Mouse (Mus musculus) liver, embryonic 13.5 days (tissue): ENCODE results near the gene Pnma1. TPM values are rescaled to one million over a fixed set of nuclear protein-coding genes. Genes with fewer than 3 reads are reported as not detected.

Source experiments
- ATAC-seq: fragments of 200-750 bp; cut with Nextera tagmentation; 2 replicates; pipeline ENCODE4 v1.8.0; 2017; ENCODE audit warnings: low read depth, mild to moderate bottlenecking, moderate number of reproducible peaks, moderate library complexity
- DNase-seq: peaks from one replicate; pipeline ENCODE4 v3.0.0; 2022
- H3K27ac ChIP-seq: fragments of 300-500 bp; sonication (generic); 2 replicates; pipeline ENCODE4 v1.5.1; 2015; ENCODE audit warnings: moderate library complexity, mild to moderate bottlenecking, inconsistent platforms
- H3K27me3 ChIP-seq: fragments of 300-500 bp; sonication (generic); 2 replicates; pipeline ENCODE4 v1.6.1; 2015; ENCODE audit warnings: mild to moderate bottlenecking, inconsistent platforms
- H3K36me3 ChIP-seq: fragments of 300-500 bp; sonication (generic); 2 replicates; pipeline ENCODE4 v1.6.1; 2015; ENCODE audit warnings: mild to moderate bottlenecking, inconsistent platforms
- H3K4me1 ChIP-seq: fragments of 300-500 bp; sonication (generic); replicated peaks from 2 replicates; pipeline ENCODE4 v1.6.1; 2015; ENCODE audit warnings: inconsistent platforms
- H3K4me2 ChIP-seq: fragments of 300-500 bp; sonication (generic); 2 replicates; pipeline ENCODE4 v1.6.1; 2015; ENCODE audit warnings: inconsistent platforms, mild to moderate bottlenecking, moderate library complexity
- H3K4me3 ChIP-seq: fragments of 300-500 bp; sonication (generic); replicated peaks from 2 replicates; pipeline ENCODE4 v1.5.1; 2015; ENCODE audit warnings: mild to moderate bottlenecking, inconsistent platforms
- H3K9ac ChIP-seq: fragments of 300-500 bp; sonication (generic); 2 replicates; pipeline ENCODE4 v1.6.1; 2015; ENCODE audit warnings: mild to moderate bottlenecking, inconsistent platforms
- H3K9me3 ChIP-seq: fragments of 300-500 bp; sonication (generic); replicated peaks from 2 replicates; pipeline ENCODE4 v1.6.1; 2016; ENCODE audit warnings: inconsistent platforms
- WGBS: fragments of 180-500 bp; shearing (Covaris S2); methylation state at CpG from one replicate; pipeline ENCODE4 v1.1.7; 2015; ENCODE audit not compliant: insufficient replicate concordance; 5-methylcytosine and 5-hydroxymethylcytosine counted together
- polyA plus RNA-seq: library from polyadenylated mRNA; unstranded; fragments of >200 nt; fragmentation: Nextera tagmentation; extraction: Ambion mirVana; gene quantifications from 2 replicates; pipeline ENCODE4 v1.2.1, GENCODE M21; 2015

Gene Pnma1
- polyA plus RNA-seq, 1 experiment from 2014 or later: 0.14 TPM

DNA sequence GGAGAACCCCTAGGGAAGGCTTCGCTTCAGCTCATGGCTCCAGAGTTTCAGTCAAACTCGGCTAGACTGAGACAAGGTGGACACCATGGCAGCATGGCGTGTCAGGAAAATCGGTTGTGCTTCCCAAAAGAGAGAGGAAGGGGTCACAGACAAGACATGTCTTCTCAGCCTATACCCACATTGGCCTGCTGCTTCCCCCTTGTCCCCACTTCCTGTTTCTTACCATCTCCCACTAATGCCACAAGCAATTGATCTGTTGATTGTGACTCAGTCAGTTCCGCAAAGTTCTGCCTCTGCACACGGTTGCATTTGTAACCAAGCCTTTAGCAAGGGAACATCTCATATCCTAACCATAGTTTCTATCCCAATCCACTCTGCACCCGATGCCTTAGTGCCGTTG is 18.4 kb downstream of the Pnma1 start:
- Histone ChIP-seq H3K4me1 (no peaks in the 10 kb centered on the region), H3K27me3 (no peaks in the 10 kb centered on the region), H3K27ac (no peak overlapping the region), H3K9ac (no peak overlapping the region), H3K4me3 (no peak overlapping the region), H3K4me2 (no peak overlapping the region), H3K36me3 (no peaks in the 10 kb centered on the region), H3K9me3 (no peaks in the 10 kb centered on the region)
- DNase-seq (no peak), ATAC-seq (no peak)
- WGBS: 43% methylated on average over 8 of the region's 8 CpGs

DNA sequence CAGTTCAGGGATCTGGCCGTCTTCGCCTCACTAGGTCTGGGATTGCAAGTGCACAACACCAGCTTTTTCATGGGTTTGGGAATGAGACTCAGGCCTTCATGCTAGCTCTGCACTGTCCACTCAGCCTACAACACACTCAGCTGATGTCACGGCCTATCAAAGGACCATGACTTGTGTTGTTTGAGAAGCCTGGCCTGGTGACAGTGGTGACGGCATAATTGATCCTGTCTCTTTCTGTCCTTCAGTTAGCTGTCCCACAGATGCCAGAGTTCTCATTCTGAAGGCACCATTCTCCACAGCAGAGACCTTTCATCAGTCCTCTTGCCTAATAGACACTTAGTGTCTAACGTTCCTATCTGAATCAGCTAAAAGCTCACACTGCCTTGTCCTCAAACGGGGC is 19.7 kb downstream of the Pnma1 start:
- no peak overlapping the region for H3K27ac ChIP-seq
- no peaks in the 10 kb centered on the region for H3K9me3 ChIP-seq
- H3K36me3 ChIP-seq: no peaks in the 10 kb centered on the region
- no peak for ATAC-seq
- no peak overlapping the region for H3K4me2 ChIP-seq
- H3K4me1 ChIP-seq: no peaks in the 10 kb centered on the region
- no peak for DNase-seq
- WGBS: 71% methylated on average over 6 of the region's 6 CpGs
- H3K4me3 ChIP-seq: no peak overlapping the region
- no peaks in the 10 kb centered on the region for H3K27me3 ChIP-seq
- no peak overlapping the region for H3K9ac ChIP-seq

DNA sequence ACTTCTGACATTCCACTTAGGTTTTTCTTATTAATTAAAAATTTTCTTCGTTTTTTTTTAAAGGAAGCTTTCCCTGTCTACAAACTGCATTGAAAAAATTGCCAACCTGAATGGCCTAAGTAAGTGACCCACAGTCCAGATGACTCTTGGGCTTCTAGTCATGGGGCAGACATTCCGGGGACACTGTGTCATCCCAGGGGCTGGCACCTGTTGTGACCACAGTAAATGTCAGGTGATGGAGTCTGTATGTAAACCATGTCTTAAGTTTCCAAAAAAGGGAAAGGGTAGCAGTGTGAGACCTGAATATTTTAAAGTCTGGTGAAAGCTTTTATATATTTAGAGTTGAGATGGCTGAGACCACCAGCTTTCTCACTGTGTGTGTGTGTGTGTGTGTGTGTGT is 21.4 kb downstream of the Pnma1 start:
- H3K27me3 ChIP-seq: no peaks in the 10 kb centered on the region
- no peak overlapping the region for H3K27ac ChIP-seq
- no peak overlapping the region for H3K4me3 ChIP-seq
- no peak overlapping the region for H3K9ac ChIP-seq
- no peak overlapping the region for H3K4me2 ChIP-seq
- no peaks in the 10 kb centered on the region for H3K4me1 ChIP-seq
- 57% methylated on average over 2 of the region's 2 CpGs for WGBS
- DNase-seq: no peak
- no peaks in the 10 kb centered on the region for H3K9me3 ChIP-seq
- ATAC-seq: no peak
- H3K36me3 ChIP-seq: no peaks in the 10 kb centered on the region

DNA sequence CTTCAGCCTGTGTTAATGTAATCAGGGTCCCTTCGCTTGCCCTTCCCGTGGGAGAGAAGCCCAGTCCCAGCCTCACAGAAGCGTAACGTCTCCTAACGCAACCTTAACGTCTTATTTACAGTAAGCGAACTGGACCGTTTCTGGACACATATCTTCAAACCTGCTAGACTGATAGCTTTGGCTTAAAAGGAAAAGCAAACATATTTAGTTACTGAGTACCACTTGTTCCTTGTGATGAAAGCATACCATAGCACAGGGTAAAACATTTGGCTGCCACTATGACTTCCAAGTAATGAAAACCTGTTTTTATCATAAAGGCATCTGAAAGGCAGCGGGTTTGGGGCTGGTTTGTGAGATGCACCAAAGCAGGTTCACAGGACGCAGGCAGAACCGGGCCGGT is 22.4 kb downstream of the Pnma1 start:
- H3K27me3 ChIP-seq: no peaks in the 10 kb centered on the region
- DNase-seq (no peak), ATAC-seq (no peak)
- no peaks in the 10 kb centered on the region for H3K9me3 ChIP-seq
- H3K4me2 ChIP-seq: no peak overlapping the region
- no peak overlapping the region for H3K4me3 ChIP-seq
- no peak overlapping the region for H3K9ac ChIP-seq
- H3K4me1 ChIP-seq: no peaks in the 10 kb centered on the region
- H3K36me3 ChIP-seq: no peaks in the 10 kb centered on the region
- WGBS: 81% methylated on average over 12 of the region's 12 CpGs
- H3K27ac ChIP-seq: no peak overlapping the region

DNA sequence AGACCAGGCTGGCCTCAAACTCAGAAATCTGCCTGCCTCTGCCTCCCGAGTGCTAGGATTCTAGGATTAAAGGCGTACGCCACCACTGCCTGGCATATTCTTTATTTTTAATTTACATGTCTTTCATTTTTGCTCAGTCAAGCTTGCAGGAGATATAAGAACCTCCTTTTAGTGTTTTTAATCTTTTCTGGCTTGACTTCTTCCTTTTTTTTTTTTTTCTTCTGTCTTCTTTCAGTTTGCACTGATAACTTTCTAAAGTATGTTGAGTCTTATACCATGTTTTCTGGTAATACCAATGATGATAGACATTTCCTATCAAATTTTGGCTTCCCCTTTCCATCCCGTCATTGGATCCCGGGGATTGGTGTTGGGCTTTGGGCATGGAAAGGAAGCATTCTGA is 28.7 kb downstream of the Pnma1 start:
- no peak overlapping the region for H3K4me3 ChIP-seq
- H3K9ac ChIP-seq: no peak overlapping the region
- ATAC-seq (no peak), DNase-seq (no peak)
- WGBS: 79% methylated on average over 5 of the region's 5 CpGs
- H3K4me1 ChIP-seq: peaks cover 4% of the 10 kb centered on the region
- no peak overlapping the region for H3K4me2 ChIP-seq
- H3K36me3 ChIP-seq: no peaks in the 10 kb centered on the region
- H3K9me3 ChIP-seq: no peaks in the 10 kb centered on the region
- no peaks in the 10 kb centered on the region for H3K27me3 ChIP-seq
- no peak overlapping the region for H3K27ac ChIP-seq

DNA sequence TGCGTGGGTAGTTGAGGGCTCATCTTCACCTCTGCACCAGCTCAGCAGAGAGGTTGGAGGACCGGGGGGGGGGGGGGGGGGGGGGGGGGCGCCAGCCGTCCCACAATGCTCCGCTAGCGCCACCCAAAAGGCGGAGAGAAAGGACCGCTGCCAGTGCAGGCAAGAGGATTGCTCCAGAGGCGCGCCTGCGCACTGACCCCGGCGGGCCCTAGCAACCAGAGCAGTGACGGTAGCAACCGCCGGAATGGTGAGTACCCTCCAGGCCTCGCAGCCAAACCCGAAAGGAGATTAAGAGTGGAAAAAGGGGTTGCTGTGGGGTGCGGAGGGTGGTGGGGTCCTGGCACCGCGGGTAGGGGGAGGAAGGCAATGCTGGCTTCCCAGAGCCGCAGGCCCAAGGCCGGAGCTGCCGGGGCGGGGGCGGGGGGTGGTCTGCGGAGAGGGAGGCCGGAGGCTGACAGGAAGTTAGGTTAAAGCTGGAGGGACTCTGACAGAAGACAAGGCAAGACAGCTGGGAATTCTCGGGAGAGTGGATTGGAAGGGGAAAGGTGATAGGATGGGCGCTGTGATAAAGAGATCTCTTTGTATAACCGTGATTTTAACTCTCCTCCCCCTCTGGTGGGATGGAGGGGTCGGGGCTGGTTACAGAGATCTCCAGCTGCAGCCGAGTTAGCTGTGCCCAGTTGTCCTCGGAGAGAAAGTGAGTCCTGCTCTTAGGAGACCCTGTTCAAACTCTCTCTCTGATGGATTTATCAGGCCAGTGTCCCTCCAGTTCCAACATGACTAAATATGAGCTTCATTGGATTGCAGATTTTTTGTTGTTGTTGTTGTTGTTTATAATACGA is 33.9 kb downstream of the Pnma1 start, which contains the start of gene Dnal1:
Dnal1 (plus strand) TSS at position 214 of the 842 bp plus-strand sequence.
- H3K27me3 ChIP-seq: no peaks in the 10 kb centered on the region
- H3K4me1 ChIP-seq: peaks cover 11% of the 10 kb centered on the region
- DNase-seq (peak; percentile 75), ATAC-seq (peak; percentile 80)
- WGBS: 3% methylated on average over 30 of the region's 35 CpGs
- peak within 1 kb of the TSS; percentile 79 for H3K4me2 ChIP-seq
- peak within 1 kb of the TSS; percentile 63 for H3K4me3 ChIP-seq
- no peaks in the 10 kb centered on the region for H3K9me3 ChIP-seq
- no peak within 1 kb of the TSS for H3K27ac ChIP-seq
- H3K9ac ChIP-seq: peak within 1 kb of the TSS; percentile 52
- H3K36me3 ChIP-seq: no peaks in the 10 kb centered on the region

DNA sequence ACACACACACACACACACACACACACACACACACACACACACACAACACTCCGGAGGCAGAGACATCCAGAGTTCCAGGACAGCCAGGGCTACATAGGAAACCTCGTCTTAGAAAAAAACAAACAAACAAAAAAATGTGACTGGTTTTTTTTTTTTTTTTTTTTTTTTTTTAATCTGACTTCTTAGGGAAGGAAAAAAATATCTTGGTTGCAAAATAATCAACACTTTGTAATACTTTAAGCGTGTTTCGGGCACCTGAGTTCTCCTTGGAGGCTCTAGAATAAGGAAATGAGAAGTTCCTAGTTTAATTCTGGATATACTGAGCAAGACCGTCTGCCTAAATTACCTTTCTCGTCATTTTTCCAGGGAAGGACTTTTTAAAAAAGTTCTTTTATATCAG is 34.6 kb downstream of the Pnma1 start:
- ATAC-seq (no peak), DNase-seq (no peak)
- H3K27me3 ChIP-seq: no peaks in the 10 kb centered on the region
- peak overlapping the region; percentile 79 for H3K4me2 ChIP-seq
- H3K27ac ChIP-seq: no peak overlapping the region
- 42% methylated on average over 6 of the region's 6 CpGs for WGBS
- H3K9me3 ChIP-seq: no peaks in the 10 kb centered on the region
- no peaks in the 10 kb centered on the region for H3K36me3 ChIP-seq
- H3K9ac ChIP-seq: peak overlapping the region; percentile 52
- H3K4me3 ChIP-seq: peak overlapping the region; percentile 63
- peaks cover 11% of the 10 kb centered on the region for H3K4me1 ChIP-seq

DNA sequence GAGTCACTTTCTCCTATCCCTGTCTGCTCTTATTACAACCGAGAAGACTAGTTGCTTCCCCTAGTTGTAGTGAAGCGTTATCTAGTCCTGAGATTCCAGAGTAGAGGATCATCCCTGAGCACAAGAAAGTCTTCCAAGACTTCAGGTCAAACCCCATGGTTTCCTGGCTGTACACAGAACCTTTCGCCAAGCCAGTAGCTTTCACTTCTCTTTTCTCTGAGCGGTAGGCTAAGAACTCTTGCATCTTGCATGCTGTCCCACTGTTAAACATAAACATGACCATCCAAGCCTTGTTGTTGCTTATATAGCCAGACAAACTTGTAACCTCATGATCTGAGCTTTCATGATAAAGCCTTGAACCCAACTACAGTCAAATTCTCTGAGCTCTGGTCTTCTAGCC is 37.5 kb downstream of the Pnma1 start:
- H3K36me3 ChIP-seq: no peaks in the 10 kb centered on the region
- no peak overlapping the region for H3K4me2 ChIP-seq
- no peaks in the 10 kb centered on the region for H3K9me3 ChIP-seq
- no peak overlapping the region for H3K4me3 ChIP-seq
- no peak for ATAC-seq
- DNase-seq: no peak
- no peak overlapping the region for H3K27ac ChIP-seq
- no peak overlapping the region for H3K9ac ChIP-seq
- no peaks in the 10 kb centered on the region for H3K27me3 ChIP-seq
- WGBS: 72% methylated on average over 4 of the region's 4 CpGs
- peaks cover 11% of the 10 kb centered on the region for H3K4me1 ChIP-seq

DNA sequence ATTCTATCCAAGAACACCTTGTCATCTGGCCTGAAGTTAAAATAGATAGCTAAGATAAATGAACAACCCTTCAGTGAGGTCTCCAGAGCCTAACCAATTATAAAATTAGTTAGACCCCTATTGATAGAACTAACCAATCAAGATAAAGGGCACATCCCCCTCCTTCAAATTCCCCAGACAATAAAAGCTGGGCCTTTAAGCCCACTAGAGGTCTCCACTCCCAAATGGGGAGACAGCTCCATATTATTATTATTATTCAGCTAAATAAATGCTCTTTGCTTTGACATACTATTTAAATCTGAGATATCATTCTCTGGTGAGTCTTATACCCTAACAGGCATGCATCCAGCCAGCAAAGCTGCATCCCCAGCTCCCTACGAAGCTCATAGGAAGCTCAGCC is 38.4 kb downstream of the Pnma1 start:
- H3K4me2 ChIP-seq: no peak overlapping the region
- H3K4me1 ChIP-seq: peaks cover 10% of the 10 kb centered on the region
- ATAC-seq (no peak), DNase-seq (no peak)
- H3K27ac ChIP-seq: no peak overlapping the region
- 69% methylated on average over 1 of the region's 1 CpGs for WGBS
- no peak overlapping the region for H3K9ac ChIP-seq
- no peaks in the 10 kb centered on the region for H3K36me3 ChIP-seq
- no peak overlapping the region for H3K4me3 ChIP-seq
- H3K9me3 ChIP-seq: no peaks in the 10 kb centered on the region
- H3K27me3 ChIP-seq: no peaks in the 10 kb centered on the region

DNA sequence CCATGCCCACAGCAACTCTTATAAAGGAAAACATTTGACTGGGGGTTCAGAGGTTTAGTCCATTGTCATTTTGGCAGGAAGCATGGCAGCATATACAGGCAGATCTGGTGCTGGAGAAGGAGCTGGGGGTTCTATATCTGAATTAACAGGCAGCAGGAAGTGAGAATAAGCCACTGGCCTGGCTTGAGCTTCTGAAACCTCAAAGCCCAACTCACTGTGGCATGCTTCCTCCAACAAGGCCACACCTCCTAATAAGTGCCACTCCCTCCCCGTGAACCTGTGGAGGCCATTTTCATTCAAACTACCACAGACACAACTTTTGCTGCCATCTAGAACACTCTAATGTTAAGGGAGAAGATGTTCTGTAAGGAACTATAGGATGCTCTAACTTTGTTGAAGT is 40.6 kb downstream of the Pnma1 start:
- Histone ChIP-seq H3K36me3 (no peaks in the 10 kb centered on the region), H3K4me1 (no peaks in the 10 kb centered on the region), H3K4me2 (no peak overlapping the region), H3K27ac (no peak overlapping the region), H3K4me3 (no peak overlapping the region), H3K9me3 (no peaks in the 10 kb centered on the region), H3K9ac (no peak overlapping the region), H3K27me3 (no peaks in the 10 kb centered on the region)
- 13% methylated on average over 1 of the region's 1 CpGs for WGBS
- no peak for ATAC-seq
- DNase-seq: no peak

DNA sequence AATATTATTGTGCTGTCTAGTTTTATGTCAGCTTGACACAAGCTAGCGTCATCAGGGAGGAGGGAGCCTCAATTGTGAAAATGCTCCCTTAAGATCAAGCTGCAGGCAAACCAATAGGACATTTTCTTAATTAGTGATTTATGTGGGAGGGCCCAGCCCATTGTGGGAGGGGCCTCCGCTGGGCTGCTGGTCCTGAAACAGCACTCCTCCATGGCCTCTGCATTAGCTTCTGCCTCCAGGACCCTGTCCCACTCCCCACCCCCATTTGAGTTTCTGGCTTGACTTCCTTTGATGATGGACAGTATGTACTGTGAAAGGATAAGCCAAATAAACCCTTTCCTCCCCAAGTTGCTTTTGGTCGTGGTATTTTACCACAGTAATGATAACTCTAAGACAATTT is 41.3 kb downstream of the Pnma1 start:
- no peaks in the 10 kb centered on the region for H3K9me3 ChIP-seq
- no peaks in the 10 kb centered on the region for H3K4me1 ChIP-seq
- ATAC-seq: no peak
- H3K4me3 ChIP-seq: no peak overlapping the region
- H3K9ac ChIP-seq: no peak overlapping the region
- WGBS: 75% methylated on average over 3 of the region's 3 CpGs
- no peaks in the 10 kb centered on the region for H3K27me3 ChIP-seq
- H3K36me3 ChIP-seq: no peaks in the 10 kb centered on the region
- H3K4me2 ChIP-seq: no peak overlapping the region
- H3K27ac ChIP-seq: no peak overlapping the region
- DNase-seq: no peak

DNA sequence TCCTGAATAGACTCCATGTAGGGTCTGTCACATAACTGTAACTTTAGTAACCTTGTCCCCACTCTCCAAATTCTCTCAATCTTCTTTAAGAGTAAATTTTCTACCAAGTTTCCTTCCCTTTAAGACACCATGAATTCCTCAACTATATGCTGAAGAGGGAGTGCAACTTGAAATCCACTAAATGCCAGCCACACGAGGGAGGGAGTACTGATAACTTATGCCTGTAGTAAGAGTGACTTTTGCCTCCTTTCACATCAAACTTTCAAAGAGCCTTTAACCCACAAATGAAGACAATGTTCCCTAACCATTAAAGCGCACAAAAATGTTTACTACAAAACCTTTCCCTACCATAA is 46.8 kb downstream of the Pnma1 start:
- peak overlapping the region; percentile 85 for H3K4me2 ChIP-seq
- H3K9ac ChIP-seq: peak overlapping the region; percentile 70
- ATAC-seq: no peak
- H3K27ac ChIP-seq: no peak overlapping the region
- H3K9me3 ChIP-seq: no peaks in the 10 kb centered on the region
- H3K4me3 ChIP-seq: peak overlapping the region; percentile 64
- 39% methylated on average over 2 of the region's 2 CpGs for WGBS
- H3K27me3 ChIP-seq: no peaks in the 10 kb centered on the region
- H3K36me3 ChIP-seq: no peaks in the 10 kb centered on the region
- no peak for DNase-seq
- H3K4me1 ChIP-seq: peaks cover 14% of the 10 kb centered on the region; the same call in 1 of the 2 replicates
